Mouse (Mus musculus) mouse embryonic stem cell (cell line): ENCODE measurements around the gene Gm7145.
"Not testable (repeated sequence)": the region's sequence is repeated elsewhere in the genome, so short reads cannot be mapped to it uniquely, and the experiment has no call there.

Experiments
- in situ Hi-C, 2 experiments: fragments of 300-500 bp; cut with MboI; formaldehyde crosslinking; loops; 1 replicate in 1 of 2; 3 replicates in 1 of 2; pipeline ENCODE4 v1.14.3; 2019 to 2020; ENCODE audit warnings: low sequenced_read_pairs in 2 of 2, low pct_unique_long_range_greater_than_20kb in 1 of 2, mixed read lengths in 1 of 2; ENCODE audit not compliant: unreplicated experiment in 1 of 2

Gm7145 gene

DNA sequence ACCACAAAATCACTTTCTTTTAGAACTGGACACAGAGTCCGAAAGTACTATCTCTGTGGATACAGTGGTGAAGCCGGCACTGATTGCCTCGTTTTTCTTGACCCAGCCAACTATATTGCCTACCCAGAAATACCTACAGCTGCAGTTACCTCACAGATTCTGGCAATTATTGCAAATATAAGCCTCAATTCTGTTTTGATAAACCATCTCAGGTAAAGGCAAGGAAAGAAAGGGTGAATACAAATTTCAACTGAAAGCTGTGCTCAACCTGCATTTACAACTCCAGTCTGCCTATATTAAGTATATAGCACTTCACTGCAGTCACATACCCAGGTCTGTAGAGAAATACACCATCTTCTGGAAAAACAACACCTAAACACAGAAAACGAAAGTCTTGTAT is at the start of gene Gm7145:
Gene Gm7145, plus strand, starts transcription at position 301 of the 400 bp plus-strand sequence.
- in situ Hi-C loops = no loop called here

DNA sequence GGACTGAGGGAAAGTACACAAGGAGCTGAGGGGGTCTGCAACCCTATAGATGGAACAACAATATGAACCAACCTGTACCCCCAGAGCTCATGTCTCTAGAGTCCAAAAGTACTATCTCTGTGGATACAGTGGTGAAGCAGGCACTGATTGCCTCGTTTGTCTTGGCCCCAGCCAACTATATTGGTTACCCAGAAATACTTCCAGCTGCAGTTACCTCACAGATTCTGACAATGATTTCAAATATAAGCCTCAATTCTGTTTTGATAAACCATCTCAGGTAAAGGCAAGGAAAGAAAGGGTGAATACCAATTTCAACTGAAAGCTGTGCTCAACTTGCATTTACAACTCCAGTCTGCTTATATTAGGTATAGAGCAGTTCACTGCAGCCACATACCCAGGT is 38.0 kb upstream of the Gm7145 start, which contains the start of gene Gm28168:
Gene Gm28168, plus strand, starts transcription at position 301 of the 400 bp plus-strand sequence.
- in situ Hi-C loops = not testable (repeated sequence)

DNA sequence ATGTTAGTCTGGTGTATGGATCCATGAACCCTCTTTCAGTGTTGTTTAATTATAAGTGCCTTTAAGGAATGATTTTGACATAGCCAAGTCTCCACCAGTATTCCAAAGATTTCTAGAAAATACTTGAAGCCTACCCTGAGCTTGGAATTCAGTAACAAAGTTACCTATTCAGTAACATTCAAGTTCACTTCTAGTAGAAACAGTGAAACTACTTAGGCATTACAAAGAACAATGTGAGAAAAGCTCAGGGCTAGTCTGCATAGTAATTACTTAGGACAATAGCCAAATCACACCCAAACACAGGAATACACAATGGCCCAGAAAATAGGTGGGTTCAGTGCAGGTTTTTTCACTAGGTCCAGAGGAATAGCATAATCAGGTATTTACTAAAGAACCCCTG is 38.1 kb downstream of the Gm7145 start:
- in situ Hi-C loops = not testable (repeated sequence)

DNA sequence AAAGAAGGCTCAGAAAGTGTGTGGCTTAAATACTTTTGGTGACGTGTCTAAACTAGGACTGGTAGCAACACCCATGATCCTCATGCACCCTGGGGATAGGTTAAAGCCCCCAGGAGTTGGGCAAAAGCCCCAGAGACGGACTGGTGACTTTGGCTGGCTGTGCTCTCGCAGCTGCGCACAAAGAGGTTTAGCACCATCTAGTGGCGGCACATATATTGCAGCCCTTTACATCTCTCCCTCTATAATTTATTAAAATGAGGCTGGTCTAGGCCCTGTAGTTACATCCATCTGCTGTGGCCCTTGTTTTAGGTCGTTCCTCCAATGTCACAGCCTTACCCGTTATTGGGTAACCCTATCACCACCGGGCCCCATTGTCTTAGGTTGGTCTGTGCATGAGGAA is 47.0 kb downstream of the Gm7145 start:
- in situ Hi-C loops = not testable (repeated sequence)
